Mouse (Mus musculus) testis, postnatal 10 days (tissue): Measurements from ENCODE around the gene Ssbp2.

Experiments
- DNase-seq: peaks from one replicate; pipeline ENCODE4 v3.0.0; 2021; ENCODE audit warnings: low spot score

Ssbp2 gene

DNA sequence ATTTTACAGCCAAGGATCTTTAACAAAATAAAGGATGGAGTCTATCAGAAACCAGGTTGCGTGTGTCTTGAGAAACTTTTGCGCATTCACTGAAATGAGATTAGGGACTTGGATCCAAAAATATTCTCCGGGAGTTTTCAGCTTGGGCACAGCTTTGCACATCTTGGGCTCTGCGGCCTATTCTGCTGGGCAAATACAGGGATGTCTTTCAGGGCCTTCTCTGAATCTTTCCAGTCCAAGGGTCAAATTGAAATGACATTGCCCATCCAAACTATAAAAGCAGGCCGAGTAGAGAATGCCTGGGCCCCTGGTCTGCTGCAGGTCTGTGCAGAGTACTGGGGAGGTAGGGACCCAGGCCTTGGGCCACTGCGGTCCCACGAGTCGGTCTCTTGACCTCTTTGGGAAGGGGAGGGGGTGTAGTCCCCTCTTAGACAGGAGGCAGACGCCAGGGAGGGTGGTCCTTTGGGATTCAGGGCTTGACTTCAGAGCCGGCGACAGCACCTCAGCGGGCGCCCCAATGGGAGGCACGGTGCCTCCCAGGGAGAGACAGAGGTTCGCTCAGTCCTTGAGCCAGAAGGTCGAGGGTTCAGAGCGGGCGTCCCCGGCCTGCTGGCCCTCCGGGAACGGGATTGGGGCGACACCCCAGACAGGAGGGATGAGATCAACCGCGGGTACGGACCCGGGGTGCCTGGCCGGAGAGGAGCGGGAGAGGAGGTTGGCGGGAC, at the start of gene Ssbp2:
Gene Ssbp2, plus strand, starts transcription at position 388 of the 725 bp plus-strand sequence.
- DNase-seq: no peak

DNA sequence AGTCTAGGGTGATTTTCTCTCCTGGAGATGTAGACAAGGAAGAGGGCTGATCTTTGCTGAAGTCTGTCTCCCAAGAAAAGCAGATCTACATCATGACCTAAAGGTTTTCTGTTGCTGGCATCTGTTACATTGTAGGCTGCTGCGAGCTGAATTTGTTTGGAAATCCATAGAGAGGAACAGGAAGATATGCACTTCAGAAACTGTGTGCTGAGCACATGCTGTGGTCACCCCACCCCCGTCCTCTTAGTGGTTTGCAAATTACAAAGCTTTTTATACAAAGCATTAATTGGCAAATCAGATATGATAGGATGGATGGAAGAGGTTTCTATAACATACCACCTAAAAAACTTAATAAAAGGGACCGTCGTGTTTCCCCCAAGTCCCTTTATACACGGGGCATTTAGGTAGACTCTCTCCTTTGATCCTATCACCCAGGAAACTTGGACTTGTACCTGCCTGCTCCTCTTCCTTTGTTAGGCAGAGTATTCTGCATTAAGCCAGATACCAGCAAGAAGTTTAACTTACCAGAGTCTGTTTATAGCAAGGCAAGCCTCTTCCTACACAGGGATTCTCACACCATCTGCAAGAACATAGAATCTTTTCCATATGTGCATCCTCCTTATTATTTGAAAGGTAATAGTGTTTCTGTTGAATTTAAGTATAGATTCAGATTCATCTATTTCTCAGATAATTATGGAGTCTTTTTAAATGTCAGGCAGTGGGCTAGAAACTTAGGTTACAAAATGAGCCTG, 46.2 kb upstream of the Ssbp2 start:
- no peak for DNase-seq

DNA sequence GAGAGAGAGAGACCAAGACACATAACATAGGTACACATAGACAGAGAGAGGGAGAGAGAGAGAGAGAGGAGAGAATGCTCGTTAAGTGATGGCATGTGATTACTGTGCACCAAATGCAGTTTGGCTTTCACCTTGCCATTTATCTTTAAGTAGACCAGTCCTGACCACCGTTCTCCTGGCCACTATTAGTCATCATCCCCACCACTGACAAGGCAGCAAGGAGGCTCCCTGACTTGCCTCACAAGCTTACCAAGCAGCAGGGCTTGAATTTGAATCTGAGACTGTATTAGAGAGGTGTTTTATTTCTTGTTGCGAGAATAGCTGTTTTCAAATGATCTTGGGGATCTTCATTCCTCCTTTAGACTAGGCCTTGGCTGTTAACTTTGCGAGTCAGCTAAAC, 44.2 kb upstream of the Ssbp2 start:
- no peak for DNase-seq

DNA sequence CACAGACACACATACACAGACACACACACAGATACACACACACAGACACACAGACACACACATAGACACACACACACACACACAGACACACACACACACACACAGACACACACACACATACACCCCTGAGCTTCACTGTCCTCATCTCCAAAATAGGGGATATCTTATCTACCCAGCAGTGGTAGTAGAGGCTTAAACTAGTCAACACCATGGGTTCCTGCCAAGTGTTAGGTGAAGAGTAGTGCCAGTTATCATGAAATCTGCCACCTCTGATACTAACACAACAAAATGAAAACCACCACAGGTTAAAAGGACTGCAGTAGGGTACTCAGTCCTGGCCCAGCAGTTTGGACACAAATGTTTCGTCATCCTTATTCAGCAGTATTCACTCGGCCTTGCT, 43.4 kb upstream of the Ssbp2 start:
- no peak for DNase-seq

DNA sequence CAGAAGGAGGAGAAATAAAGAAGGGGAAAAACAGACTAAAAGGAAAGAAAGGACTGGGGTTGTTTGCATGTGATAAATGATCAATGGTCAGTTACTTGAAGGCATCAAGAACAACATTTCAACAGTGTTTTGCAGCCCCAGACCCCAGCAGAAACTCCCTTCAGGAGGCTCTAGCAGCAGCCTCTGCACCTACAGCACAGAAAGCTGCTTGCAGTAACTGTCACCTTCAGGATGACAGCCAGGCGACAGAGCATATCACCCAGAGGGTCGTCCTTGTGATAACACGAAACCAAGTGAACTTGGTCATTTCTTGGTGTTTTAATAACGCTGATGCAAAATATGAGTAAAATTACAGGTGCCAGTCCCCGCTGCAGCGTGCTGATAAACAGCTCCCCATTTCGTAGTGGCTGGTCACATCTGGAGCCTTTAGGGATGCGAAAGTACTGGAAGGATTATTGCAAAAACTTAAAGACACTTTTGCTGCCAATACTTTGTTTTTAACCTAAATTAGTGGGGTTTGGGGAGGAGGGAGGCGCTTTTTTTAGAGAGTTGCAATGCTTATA, 38.6 kb upstream of the Ssbp2 start:
- peak; percentile 79 for DNase-seq

DNA sequence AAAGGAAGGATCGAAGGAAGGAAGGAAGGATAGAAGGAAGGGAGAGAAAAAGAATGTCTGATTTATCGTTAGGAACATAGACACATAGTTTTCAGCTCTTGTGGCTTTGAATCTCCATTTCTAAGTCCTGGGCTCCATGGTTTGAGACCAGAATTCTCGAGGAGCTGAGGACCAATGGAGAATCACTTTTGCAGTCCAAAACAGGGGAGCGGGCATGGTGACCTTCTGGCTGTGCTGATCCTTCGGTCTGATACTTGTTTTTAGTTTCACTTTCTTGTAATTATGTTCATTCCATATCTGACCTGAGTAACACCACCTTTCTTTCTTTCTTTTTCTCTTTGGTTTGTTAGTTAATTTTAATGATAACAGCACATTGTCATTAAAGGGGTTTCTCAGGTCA, 29.2 kb upstream of the Ssbp2 start:
- no peak for DNase-seq

DNA sequence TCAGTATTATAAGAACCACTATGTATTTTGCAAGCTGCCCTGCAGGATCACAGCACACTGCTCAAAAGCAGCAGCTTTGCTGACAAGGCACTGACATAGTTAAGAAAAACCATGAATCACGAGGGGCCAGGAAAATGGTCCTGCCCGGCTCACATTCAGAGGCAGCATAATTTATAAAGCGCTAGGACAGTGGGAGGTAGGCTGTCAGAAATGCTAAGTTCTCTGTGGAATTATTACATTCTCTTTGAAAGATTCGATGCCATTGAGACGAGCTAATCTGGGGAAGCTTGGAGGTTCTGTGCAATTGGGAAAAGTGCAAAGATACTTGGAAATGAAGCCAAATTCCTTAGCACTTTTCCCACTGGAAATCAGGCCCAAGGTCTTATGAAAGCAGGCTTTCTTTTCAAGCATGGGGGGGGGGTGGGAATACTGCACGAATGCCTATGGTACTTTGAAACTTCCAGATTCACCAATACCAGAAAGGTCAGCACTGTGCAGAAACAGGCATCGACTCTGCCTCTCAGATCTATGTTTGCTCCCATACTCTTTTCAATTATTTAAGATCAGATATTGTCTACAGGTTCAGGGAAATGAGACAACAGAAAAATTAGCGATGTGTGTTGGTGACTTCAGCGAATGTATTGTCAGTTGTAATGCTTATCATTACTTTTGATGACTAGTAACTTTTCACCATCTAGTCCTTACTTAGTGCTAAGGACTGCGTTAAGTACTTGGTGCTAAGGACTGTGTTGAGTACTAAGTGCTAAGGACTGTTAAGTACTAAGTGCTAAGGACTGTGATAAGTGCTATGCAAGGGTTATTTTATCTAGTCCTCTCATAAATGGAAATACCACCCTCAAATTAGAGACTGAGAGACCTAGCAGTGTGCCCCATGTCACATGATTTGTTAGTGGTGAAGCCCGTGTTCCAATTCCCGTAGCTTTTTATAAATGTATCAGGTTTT, 28.4 kb upstream of the Ssbp2 start:
- DNase-seq: no peak

DNA sequence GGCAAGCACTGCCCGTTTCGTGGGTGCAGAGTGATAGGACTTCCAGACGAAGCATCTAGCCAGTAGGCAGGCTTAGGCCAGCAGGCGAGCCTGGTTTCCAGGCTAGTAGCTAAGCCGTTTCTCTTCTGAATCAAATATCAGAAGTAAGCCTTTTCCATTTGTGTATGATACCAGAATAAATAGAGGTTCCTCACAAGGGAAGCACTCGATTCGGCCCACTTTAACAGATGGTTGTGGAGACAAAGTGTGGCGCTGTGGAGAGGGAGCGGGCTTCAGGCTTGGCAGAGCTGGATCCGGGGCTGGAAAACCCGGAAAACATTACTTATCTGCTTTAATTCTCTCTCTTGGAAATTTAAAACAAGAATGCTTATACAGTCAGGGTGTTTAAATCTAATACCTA, 27.1 kb upstream of the Ssbp2 start:
- DNase-seq: no peak

DNA sequence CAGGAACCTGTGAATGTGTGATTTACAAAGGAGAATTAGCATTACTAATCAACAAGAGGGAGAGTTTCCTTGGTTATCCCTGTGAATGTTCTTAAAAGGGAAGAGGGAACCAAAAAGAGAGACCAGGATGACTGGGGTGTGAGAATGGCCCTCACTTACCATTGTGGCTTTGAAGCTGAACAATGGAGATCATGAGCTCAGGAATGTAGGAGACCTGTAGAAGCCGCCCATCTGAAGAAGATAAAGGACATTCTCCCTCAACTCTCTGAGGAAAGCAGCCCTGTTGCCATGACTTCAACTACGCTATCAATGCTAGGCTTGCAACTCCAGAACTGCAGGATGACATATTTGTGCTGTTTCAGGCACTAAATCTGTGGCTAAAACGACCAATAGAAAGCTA, 22.2 kb upstream of the Ssbp2 start:
- no peak for DNase-seq

DNA sequence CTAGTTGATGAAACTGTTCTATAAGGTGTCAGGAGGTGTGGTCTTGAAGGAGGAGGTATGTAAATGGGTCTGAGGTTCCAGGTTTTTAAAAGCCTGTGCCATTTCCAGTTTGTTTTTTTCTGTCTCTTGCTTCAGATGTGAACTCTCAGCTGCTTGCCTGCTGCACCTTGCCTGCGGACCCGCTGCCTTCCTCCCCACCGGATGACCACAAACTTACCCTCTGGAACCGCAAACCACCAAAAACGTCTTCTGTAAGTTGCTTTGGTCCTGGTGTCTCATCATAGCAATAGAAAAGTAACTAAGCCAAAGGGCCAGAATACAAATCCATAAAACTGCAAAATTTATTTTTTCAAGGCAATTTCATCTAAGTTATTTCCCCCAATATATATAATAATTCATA, 18.6 kb upstream of the Ssbp2 start:
- DNase-seq: no peak

DNA sequence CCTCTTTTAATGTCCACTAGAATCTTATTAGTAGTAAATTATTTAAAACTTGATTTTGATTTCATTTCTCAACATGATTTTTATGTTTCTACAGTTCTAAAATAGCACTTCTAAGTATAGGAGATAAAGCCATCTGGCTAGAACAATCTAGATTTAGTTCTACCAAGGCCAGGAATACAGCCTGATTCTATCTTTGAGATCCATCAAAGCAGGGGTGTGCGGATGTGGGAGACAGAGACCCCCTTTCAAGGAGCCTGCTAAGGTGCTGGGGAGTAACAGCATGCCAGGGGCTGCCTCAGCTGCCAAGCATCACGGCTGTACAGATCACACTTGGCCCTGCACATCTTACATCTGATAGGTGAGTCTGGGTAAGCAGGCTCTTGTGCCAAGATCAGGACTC, 13.4 kb upstream of the Ssbp2 start:
- DNase-seq: no peak

DNA sequence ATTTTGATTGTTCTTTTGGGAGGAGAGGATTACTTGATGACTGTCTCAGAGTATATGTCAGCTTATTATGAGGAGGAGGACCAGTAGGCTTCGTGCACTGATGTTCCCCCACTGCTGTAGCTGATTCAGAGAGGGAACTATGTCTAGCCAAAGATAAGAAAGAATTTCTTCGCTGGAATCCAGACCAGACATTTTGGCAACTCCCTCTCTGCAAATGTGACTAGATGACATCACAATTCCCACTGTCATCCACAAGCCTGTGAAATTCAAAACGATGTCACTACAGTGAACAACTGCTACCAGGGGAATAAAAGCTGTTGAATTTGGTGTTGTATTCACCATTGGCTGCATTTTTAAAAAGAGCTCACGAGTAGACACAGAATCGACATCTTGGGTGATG, 11.1 kb upstream of the Ssbp2 start:
- DNase-seq: no peak

DNA sequence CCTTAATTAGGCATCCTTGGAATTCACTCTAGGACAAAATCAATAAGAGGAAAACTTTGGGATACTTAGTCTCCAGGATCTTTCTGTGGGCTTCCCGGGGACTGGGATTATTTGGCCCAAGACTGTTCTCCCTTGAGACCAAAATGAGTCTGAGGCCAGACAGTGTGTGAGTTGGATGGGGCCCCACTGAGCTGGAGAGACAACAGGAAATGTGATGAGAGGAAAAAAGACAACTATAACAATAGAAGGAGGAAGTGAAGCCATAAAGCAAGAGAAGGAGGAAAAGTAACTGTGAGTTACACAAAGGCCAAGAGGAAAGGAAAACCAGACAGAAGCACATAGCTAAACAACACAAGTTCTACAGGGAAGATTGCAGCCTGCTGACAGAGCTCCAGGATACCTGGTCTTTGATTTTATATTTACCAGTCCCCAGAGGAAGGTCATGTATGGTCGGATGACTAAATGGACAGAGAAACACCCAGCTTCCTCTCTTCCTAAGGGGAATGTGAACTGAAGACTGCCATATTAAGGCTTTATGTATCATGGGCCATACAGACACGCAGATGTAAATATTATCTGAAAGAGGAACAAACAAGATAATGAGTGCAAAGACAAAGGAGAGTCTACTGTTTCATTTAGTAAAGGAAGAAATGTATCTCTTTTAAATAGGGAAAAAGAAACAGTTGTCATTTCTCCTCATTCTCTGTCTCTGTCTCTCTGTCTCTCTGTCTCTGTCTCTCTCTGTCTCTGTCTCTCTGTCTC, 8.5 kb upstream of the Ssbp2 start:
- DNase-seq: no peak

DNA sequence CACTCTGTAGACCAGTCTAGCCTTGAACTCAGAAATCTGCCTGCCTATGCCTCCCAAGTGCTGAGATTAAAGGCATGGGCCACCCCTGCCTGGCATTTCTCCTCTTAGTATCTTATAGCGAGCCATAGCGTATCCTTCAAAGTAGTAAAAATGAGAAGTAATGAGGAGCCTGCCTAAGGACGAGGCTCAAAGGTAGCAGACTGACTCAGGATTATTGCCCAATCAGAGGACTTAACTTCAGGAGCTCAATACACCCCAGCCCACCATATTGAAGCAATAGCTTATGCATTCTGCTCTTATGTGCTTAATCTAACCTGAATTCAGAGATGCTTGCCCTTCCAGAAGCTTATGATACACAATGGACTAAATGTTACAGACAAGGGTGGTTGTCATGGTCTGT, 7.8 kb upstream of the Ssbp2 start:
- no peak for DNase-seq

DNA sequence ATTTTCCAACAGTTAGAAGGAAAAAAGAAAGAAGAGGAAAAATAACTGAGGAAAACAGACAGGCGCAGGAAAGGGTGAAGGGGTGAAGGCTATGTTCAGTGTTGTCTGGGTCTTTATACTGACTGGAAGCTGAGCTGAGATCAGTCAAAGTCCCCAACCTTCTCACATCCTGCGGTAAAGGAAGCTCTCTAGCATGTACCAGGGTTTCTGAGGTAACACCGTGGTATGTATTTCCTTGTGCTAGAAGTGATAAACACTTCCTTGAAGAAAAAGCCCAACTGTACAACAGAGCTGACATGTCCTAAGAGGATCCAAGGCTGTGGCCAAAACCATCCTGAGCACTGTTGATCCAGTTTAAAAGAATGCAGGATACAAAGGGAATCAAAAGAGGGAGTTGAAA, 6.8 kb upstream of the Ssbp2 start:
- no peak for DNase-seq

DNA sequence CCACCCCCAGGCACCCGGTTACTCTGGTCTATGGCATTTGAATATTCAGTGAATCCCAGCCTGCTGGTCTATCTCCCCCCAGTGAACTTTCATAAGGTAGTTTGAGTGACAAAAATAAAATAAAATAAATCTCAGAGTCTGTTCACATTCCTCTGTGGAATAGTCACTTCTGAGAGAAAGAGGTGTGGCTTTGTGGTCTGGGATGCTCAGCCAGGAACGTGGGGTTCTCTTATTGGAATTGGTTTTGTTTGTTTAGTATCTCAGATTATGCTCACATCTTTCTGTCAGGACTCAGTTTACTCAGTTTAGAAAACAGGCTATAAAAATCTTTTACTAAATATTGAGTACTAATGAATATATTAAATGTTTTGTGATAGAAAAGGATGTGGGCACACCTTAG, 4.0 kb upstream of the Ssbp2 start:
- no peak for DNase-seq

DNA sequence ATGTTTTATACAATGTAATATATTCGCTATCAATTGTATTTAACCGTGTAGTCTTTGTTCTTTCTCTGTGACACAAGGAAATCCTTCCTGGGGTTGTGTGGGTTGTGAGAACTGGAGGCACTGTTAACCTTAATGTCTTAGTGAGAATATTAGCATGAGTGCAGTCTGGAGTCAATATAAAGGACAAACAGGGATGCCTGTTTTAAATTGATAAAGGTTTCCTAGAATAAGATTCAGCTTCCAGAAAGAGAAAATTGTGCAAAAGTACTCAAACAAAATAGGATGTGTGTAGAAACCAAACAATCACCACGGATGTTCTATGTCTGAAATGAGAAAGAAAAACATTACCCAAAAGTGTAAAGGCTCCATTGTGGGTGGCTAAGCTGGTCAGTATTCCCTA, 3.3 kb upstream of the Ssbp2 start:
- DNase-seq: no peak

DNA sequence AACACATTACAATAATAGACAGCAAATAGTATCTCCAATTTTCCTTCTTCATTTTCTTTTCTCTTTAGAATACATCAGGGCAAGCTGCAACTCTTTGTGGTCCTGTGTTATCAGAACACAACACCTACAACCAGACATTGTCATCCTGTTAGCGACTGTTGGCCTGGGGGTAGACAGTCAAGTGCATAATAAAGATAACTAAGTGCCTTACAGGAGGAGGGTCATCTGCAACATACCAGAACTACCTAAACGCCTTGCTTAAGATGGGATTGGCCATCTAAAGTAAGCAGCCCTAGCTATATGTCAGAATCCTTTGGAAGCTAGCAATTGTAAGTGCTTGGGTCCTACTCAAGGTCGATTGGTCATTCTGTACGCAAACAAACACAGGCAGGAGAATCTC, 2.1 kb upstream of the Ssbp2 start:
- no peak for DNase-seq

DNA sequence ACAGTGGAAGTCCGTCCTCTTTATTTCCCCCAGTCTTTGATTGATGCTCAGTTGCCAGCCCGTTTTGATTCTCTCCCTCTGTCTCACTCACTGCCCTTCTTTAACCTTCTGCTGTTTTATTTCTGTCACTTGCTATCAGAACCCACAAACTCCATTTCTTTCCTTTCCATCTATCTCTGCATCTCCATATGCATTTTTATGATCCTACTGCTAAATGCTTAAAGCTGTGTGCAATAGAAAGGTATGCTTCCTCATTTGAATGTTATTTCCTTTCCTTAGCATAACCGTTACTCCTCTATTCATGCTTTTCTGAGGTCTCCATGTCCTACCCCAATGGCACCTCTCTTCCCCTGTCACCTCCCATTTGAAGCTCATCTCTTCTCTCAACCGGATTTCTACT, 594 bp upstream of the Ssbp2 start:
- no peak for DNase-seq

DNA sequence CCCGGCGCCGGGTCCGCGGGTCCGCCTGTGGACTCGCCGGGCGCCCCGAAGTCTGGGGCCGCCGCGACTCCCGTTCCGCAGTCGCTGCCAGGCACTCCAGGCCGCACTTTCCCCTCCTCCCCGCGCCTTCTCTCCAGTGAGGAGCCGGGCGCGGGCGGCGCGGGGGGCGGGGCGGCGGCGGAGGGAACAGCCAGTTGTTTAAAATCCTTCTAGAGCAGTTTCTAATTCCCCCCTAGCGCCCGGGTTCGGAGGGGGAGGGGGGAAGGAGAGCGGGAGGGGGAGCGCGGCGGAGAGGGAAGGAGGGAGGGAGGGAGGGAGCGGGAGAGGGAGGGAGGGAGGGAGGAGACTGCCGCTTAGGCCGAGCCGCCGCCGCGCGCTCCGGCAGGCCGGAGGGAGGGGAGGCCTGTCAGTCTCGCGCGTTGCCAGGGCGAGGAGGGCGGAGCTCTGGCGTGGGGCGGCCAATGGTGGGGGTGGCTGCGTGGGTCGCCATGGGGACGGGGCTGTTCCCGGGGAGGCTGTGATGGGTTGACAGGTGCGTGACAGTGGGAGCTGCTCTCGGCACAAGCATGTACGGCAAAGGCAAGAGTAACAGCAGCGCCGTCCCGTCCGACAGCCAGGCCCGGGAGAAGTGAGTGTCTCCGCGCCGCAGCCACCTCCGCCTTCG, 670 bp downstream of the Ssbp2 start:
- peak; percentile 100 for DNase-seq

DNA sequence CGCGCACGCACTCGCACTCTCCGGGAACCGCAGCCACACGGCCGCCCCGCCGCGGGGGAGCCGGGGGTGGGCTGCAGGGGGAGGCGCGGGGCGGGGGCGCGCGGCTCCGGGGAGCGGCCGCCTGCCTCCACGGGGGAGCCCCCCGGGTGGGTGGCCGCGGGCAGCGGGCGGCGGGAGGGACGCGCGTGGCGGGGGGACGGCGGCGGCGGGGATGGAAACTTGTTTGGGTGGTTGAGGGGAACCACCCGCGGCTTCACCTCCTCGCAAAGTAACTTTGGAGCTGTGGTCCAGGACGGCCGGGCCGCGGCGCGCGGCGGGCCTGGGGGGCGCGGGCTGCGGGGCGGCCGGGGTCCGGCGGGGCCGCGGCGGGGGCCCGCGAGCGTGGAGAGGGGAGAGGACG, 1.2 kb downstream of the Ssbp2 start:
- DNase-seq: no peak
